Mouse (Mus musculus): ENCODE data around the gene Cox6b1. TPM values are rescaled to one million over a fixed set of nuclear protein-coding genes. Genes with fewer than 3 reads are reported as not detected.
A peak's percentile ranks its signal among the peaks of the same experiment; 100 is the strongest.

Cox6b1 gene
- total and polyA plus RNA-seq, 2 experiments from 2014 or later: 352 to 1,552 TPM

GRCm38 (mm10) chr7:30593579-30594509, 32.1 kb downstream of the Cox6b1 start:
- no peak overlapping the region for H3K4me2 ChIP-seq (ENCODE audit: low read depth, low read length)
- no peaks in the 10 kb centered on the region for H3K36me3 ChIP-seq (ENCODE audit: insufficient read depth, low read length)

GRCm38 (mm10) chr7:30592772-30593423, 33.1 kb downstream of the Cox6b1 start:
- WGBS: 64% methylated on average over 5 of the region's 5 CpGs
- H3K27ac ChIP-seq: no peak overlapping the region
- no peak for TF ChIP-seq CTCF (IDR thresholded peaks at IDR 0.05; ENCODE audit: low read depth)
- no peaks in the 10 kb centered on the region for H3K27me3 ChIP-seq (ENCODE audit: insufficient read depth, low read length)
- no peak overlapping the region for H3K9ac ChIP-seq (replicated peaks; ENCODE audit: low read length)
- no peaks in the 10 kb centered on the region for H3K9me3 ChIP-seq (ENCODE audit: low read length)
- H3K4me2 ChIP-seq (ENCODE audit: low read depth, low read length): no peak overlapping the region
- H3K4me1 ChIP-seq (ENCODE audit: insufficient read depth, low read length): no peaks in the 10 kb centered on the region
- ATAC-seq (no peak), DNase-seq (ENCODE audit: low spot score) (no peak)
- H3K4me3 ChIP-seq (ENCODE audit: low read length): no peak overlapping the region
- H3K36me3 ChIP-seq (ENCODE audit: insufficient read depth, low read length): no peaks in the 10 kb centered on the region

More at GRCm38 (mm10) chr7:30593579-30594509, 32.1 kb downstream of the Cox6b1 start:
- no peak overlapping the region for H3K4me3 ChIP-seq (ENCODE audit: low read length)
- no peak overlapping the region for H3K27ac ChIP-seq
- ATAC-seq (no peak), DNase-seq (ENCODE audit: low spot score) (peak; percentile 20)
- no peak for TF ChIP-seq CTCF (IDR thresholded peaks at IDR 0.05; ENCODE audit: low read depth)
- 63% methylated on average over 10 of the region's 10 CpGs for WGBS
- H3K4me1 ChIP-seq (ENCODE audit: insufficient read depth, low read length): no peaks in the 10 kb centered on the region
- H3K9me3 ChIP-seq (ENCODE audit: low read length): no peaks in the 10 kb centered on the region
- no peak overlapping the region for H3K9ac ChIP-seq (replicated peaks; ENCODE audit: low read length)
- no peaks in the 10 kb centered on the region for H3K27me3 ChIP-seq (ENCODE audit: insufficient read depth, low read length)

GRCm38 (mm10) chr7:30591605-30591951, 34.4 kb downstream of the Cox6b1 start:
- H3K27me3 ChIP-seq (ENCODE audit: insufficient read depth, low read length): no peaks in the 10 kb centered on the region
- no peak overlapping the region for H3K4me2 ChIP-seq (ENCODE audit: low read depth, low read length)
- no peak for ATAC-seq
- no peak for TF ChIP-seq CTCF (IDR thresholded peaks at IDR 0.05; ENCODE audit: low read depth)
- 0 out of 2 replicates have a peak, but pooled peaks cover 2% of the 10 kb centered on the region for H3K36me3 ChIP-seq (ENCODE audit: insufficient read depth, low read length)
- H3K9ac ChIP-seq (replicated peaks; ENCODE audit: low read length): no peak overlapping the region
- 25% methylated on average over 4 of the region's 4 CpGs for WGBS
- no peak for DNase-seq (ENCODE audit: low spot score)
- peaks cover 8% of the 10 kb centered on the region for H3K4me1 ChIP-seq (ENCODE audit: insufficient read depth, low read length)
- no peak overlapping the region for H3K27ac ChIP-seq
- no peak overlapping the region for H3K4me3 ChIP-seq (ENCODE audit: low read length)
- H3K9me3 ChIP-seq (ENCODE audit: low read length): no peaks in the 10 kb centered on the region

- Histone ChIP-seq H3K9ac (replicated peaks; ENCODE audit: low read length) (no peak overlapping the region), H3K36me3 (ENCODE audit: insufficient read depth, low read length) (0 out of 2 replicates have a peak, but pooled peaks cover 7% of the 10 kb centered on the region), H3K27ac (no peak overlapping the region), H3K9me3 (ENCODE audit: low read length) (no peaks in the 10 kb centered on the region), H3K4me2 (ENCODE audit: low read depth, low read length) (no peak overlapping the region), H3K4me3 (ENCODE audit: low read length) (no peak overlapping the region), H3K27me3 (ENCODE audit: insufficient read depth, low read length) (no peaks in the 10 kb centered on the region), H3K4me1 (ENCODE audit: insufficient read depth, low read length) (peaks cover 8% of the 10 kb centered on the region)
- 85% methylated on average over 9 of the region's 9 CpGs for WGBS
- no peak for DNase-seq (ENCODE audit: low spot score)
- ATAC-seq: no peak
- no peak for TF ChIP-seq CTCF (IDR thresholded peaks at IDR 0.05; ENCODE audit: low read depth)
Observed at GRCm38 (mm10) chr7:30590927-30591604, 34.9 kb downstream of the Cox6b1 start.

GRCm38 (mm10) chr7:30589435-30590301, 36.3 kb downstream of the Cox6b1 start:
- no peaks in the 10 kb centered on the region for H3K9me3 ChIP-seq (ENCODE audit: low read length)
- peak; percentile 92 for TF ChIP-seq CTCF (IDR thresholded peaks at IDR 0.05; ENCODE audit: low read depth)
- H3K36me3 ChIP-seq (ENCODE audit: insufficient read depth, low read length): peaks cover 18% of the 10 kb centered on the region
- peaks cover 8% of the 10 kb centered on the region for H3K4me1 ChIP-seq (ENCODE audit: insufficient read depth, low read length)
- 30% methylated on average over 40 of the region's 40 CpGs for WGBS
- H3K9ac ChIP-seq (replicated peaks; ENCODE audit: low read length): peak overlapping the region; percentile 99
- H3K4me3 ChIP-seq (ENCODE audit: low read length): peak overlapping the region; percentile 95
- H3K27ac ChIP-seq: peak overlapping the region; percentile 96
- no peaks in the 10 kb centered on the region for H3K27me3 ChIP-seq (ENCODE audit: insufficient read depth, low read length)
- H3K4me2 ChIP-seq (ENCODE audit: low read depth, low read length): peak overlapping the region; percentile 93
- ATAC-seq (peak; percentile 57), DNase-seq (ENCODE audit: low spot score) (peak; percentile 91)
